Mouse (Mus musculus) CH12.LX (cell line): ENCODE data around the gene Fopnl. TPM values are rescaled to one million over a fixed set of nuclear protein-coding genes. Genes with fewer than 3 reads are reported as not detected.

Source experiments
- DNase-seq: peaks from one replicate; pipeline ENCODE4 v3.0.0-alpha.2; 2013; ENCODE audit errors: extremely low read depth
- H3K27ac ChIP-seq: 2 replicates; pipeline ENCODE4 v1.5.1; 2012; ENCODE audit warnings: low read depth, mild to moderate bottlenecking, control low read depth, moderate library complexity; ENCODE audit not compliant: insufficient read depth
- H3K27me3 ChIP-seq: replicated peaks from 2 replicates; pipeline ENCODE3; 2012; ENCODE audit warnings: inconsistent platforms
- H3K36me3 ChIP-seq, 2 experiments: replicated peaks in 1 of 2; 2 replicates each; pipeline versions ENCODE3 to v1.6.1; 2012; ENCODE audit warnings: inconsistent platforms in 1 of 2, low read length in 1 of 2, mild to moderate bottlenecking in 1 of 2, mixed read lengths in 1 of 2, moderate library complexity in 1 of 2; ENCODE audit not compliant: control insufficient read depth in 1 of 2, insufficient read depth in 1 of 2
- H3K4me1 ChIP-seq, 2 experiments: 2 replicates each; pipeline ENCODE4 v1.6.1; 2012; ENCODE audit warnings: inconsistent platforms in 1 of 2, moderate library complexity in 1 of 2; ENCODE audit not compliant: insufficient read depth in 2 of 2, control insufficient read depth in 1 of 2
- H3K4me2 ChIP-seq: 2 replicates; pipeline ENCODE4 v1.6.1; 2012; ENCODE audit warnings: low read depth, mild to moderate bottlenecking, control low read depth; ENCODE audit not compliant: poor library complexity, insufficient read depth, severe bottlenecking
- H3K4me3 ChIP-seq, 3 experiments: fragments of 150-350 bp in 1 of 3; sonication (generic) in 1 of 3; replicated peaks in 1 of 3; 2 replicates each; pipeline versions ENCODE3 to v1.5.1; 2011 to 2012; ENCODE audit warnings: low read depth in 2 of 3, low read length in 2 of 3, mild to moderate bottlenecking in 2 of 3, moderate library complexity in 2 of 3, control low read depth in 1 of 3, improper control_type of control experiment in 1 of 3, inconsistent platforms in 1 of 3, mixed read lengths in 1 of 3; ENCODE audit not compliant: poor library complexity in 1 of 3
- H3K79me2 ChIP-seq: replicated peaks from 2 replicates; pipeline ENCODE4 v1.6.1; 2012; ENCODE audit warnings: mild to moderate bottlenecking, moderate library complexity; ENCODE audit not compliant: control insufficient read depth, poor library complexity, insufficient read depth, severe bottlenecking; ENCODE audit errors: extremely low read depth
- H3K9ac ChIP-seq: 2 replicates; pipeline ENCODE4 v1.6.1; 2012; ENCODE audit warnings: low read depth, mild to moderate bottlenecking, control low read depth, moderate library complexity; ENCODE audit not compliant: insufficient read depth
- H3K9me3 ChIP-seq: replicated peaks from 2 replicates; pipeline ENCODE3; 2012; ENCODE audit warnings: low read length, inconsistent platforms, mixed read lengths
- BHLHE40 ChIP-seq: IDR thresholded peaks from 2 replicates; pipeline ENCODE4 v1.6.1; 2011; ENCODE audit warnings: mild to moderate bottlenecking, low read depth, low read length, improper control_type of control experiment
- CHD2 ChIP-seq: IDR thresholded peaks from 2 replicates; pipeline ENCODE4 v1.6.1; 2011; ENCODE audit warnings: low read length, improper control_type of control experiment
- CTCF ChIP-seq, 2 experiments: IDR thresholded peaks in 1 of 2; conservative IDR thresholded peaks in 1 of 2; 2 replicates each; pipeline ENCODE4 v1.5.1; 2011 to 2012; ENCODE audit warnings: low read depth in 2 of 2, low read length in 2 of 2, improper control_type of control experiment in 1 of 2, inconsistent platforms in 1 of 2, mild to moderate bottlenecking in 1 of 2, moderate library complexity in 1 of 2
- E2F4 ChIP-seq: IDR thresholded peaks from 2 replicates; pipeline ENCODE4 v1.6.1; 2011; ENCODE audit warnings: low read depth, low read length, improper control_type of control experiment; ENCODE audit not compliant: insufficient replicate concordance
- ELF1 ChIP-seq: IDR thresholded peaks from 2 replicates; pipeline ENCODE4 v1.6.1; 2014; ENCODE audit warnings: low read depth, mild to moderate bottlenecking, inconsistent platforms, low read length, improper control_type of control experiment
- EP300 ChIP-seq: IDR thresholded peaks from 2 replicates; pipeline ENCODE4 v1.6.1; 2011; ENCODE audit warnings: low read length, improper control_type of control experiment
- HCFC1 ChIP-seq: IDR thresholded peaks from 2 replicates; pipeline ENCODE4 v1.6.1; 2012; ENCODE audit warnings: low read depth, mild to moderate bottlenecking, inconsistent platforms, low read length, improper control_type of control experiment
- IRF4 ChIP-seq: IDR thresholded peaks from 2 replicates; pipeline ENCODE4 v1.6.1; 2014; ENCODE audit warnings: low read depth, mild to moderate bottlenecking, inconsistent platforms, low read length, improper control_type of control experiment
- MAFK ChIP-seq: IDR thresholded peaks from 2 replicates; pipeline ENCODE4 v1.6.1; 2011; ENCODE audit warnings: low read length, improper control_type of control experiment; ENCODE audit not compliant: insufficient replicate concordance
- MAZ ChIP-seq: IDR thresholded peaks from 2 replicates; pipeline ENCODE4 v1.6.1; 2012; ENCODE audit warnings: low read depth, mild to moderate bottlenecking, inconsistent platforms, low read length, improper control_type of control experiment, moderate library complexity
- MEF2A ChIP-seq: IDR thresholded peaks from 2 replicates; pipeline ENCODE4 v1.6.1; 2014; ENCODE audit warnings: low read depth, mild to moderate bottlenecking, inconsistent platforms, low read length, improper control_type of control experiment, borderline replicate concordance
- MXI1 ChIP-seq: IDR thresholded peaks from 2 replicates; pipeline ENCODE4 v1.6.1; 2011; ENCODE audit warnings: mild to moderate bottlenecking, low read depth, low read length, improper control_type of control experiment
- MYC ChIP-seq: IDR thresholded peaks from 2 replicates; pipeline ENCODE4 v1.6.1; 2011; ENCODE audit warnings: low read depth, mild to moderate bottlenecking, improper control_type of control experiment, low read length
- PAX5 ChIP-seq: IDR thresholded peaks from 2 replicates; pipeline ENCODE4 v1.6.1; 2012; ENCODE audit warnings: low read length, inconsistent platforms, mixed read lengths
- POLR2A ChIP-seq: IDR thresholded peaks from 2 replicates; pipeline ENCODE4 v1.6.1; 2011; ENCODE audit warnings: low read depth, mild to moderate bottlenecking, improper control_type of control experiment, low read length
- POLR2AphosphoS2 ChIP-seq: IDR thresholded peaks from 2 replicates; pipeline ENCODE4 v1.6.1; 2011; ENCODE audit warnings: low read depth, low read length, improper control_type of control experiment
- SIN3A ChIP-seq: IDR thresholded peaks from 2 replicates; pipeline ENCODE4 v1.6.1; 2012; ENCODE audit warnings: low read length, improper control_type of control experiment, inconsistent platforms
- TCF12 ChIP-seq: IDR thresholded peaks from 2 replicates; pipeline ENCODE4 v1.6.1; 2014; ENCODE audit warnings: low read depth, mild to moderate bottlenecking, inconsistent platforms, low read length, improper control_type of control experiment
- UBTF ChIP-seq: IDR thresholded peaks from 2 replicates; pipeline ENCODE4 v1.6.1; 2012; ENCODE audit warnings: low read depth, mild to moderate bottlenecking, inconsistent platforms, low read length, improper control_type of control experiment, moderate library complexity
- USF2 ChIP-seq: conservative IDR thresholded peaks from 2 replicates; pipeline ENCODE4 v1.6.1; 2011; ENCODE audit warnings: low read depth, low read length, improper control_type of control experiment
- ZC3H11A ChIP-seq: IDR thresholded peaks from 2 replicates; pipeline ENCODE4 v1.6.1; 2012; ENCODE audit warnings: low read depth, mild to moderate bottlenecking, inconsistent platforms, low read length, improper control_type of control experiment
- ZKSCAN1 ChIP-seq: IDR thresholded peaks from 2 replicates; pipeline ENCODE4 v1.6.1; 2012; ENCODE audit warnings: low read depth, inconsistent platforms, low read length, improper control_type of control experiment, borderline replicate concordance
- ZMIZ1 ChIP-seq: IDR thresholded peaks from 2 replicates; pipeline ENCODE4 v1.6.1; 2012; ENCODE audit warnings: low read depth, mild to moderate bottlenecking, inconsistent platforms, low read length, improper control_type of control experiment
- ZNF384 ChIP-seq: IDR thresholded peaks from 2 replicates; pipeline ENCODE4 v1.6.1; 2012; ENCODE audit warnings: low read depth, low read length, improper control_type of control experiment, inconsistent platforms
- dilution Hi-C: fragments of 300-500 bp; cut with MboI; formaldehyde crosslinking; loops from 2 replicates; pipeline ENCODE4 v1.14.3; 2020; ENCODE audit warnings: low sequenced_read_pairs; ENCODE audit not compliant: extremely low pct_unique_long_range_greater_than_20kb, extremely low pct_ligation_motif_present
- in situ Hi-C: fragments of 300-500 bp; cut with MboI; formaldehyde crosslinking; loops from 3 replicates; pipeline ENCODE4 v1.14.3; 2019; ENCODE audit warnings: low sequenced_read_pairs, low pct_ligation_motif_present, low pct_unique_long_range_greater_than_20kb, mixed read lengths
- polyA plus RNA-seq: library from polyadenylated mRNA; unstranded; fragments of >175 nt; gene quantifications from 2 replicates; pipeline ENCODE4 v1.2.1, GENCODE M21; 2012; ENCODE audit warnings: low read depth; ENCODE audit not compliant: insufficient read length
- total RNA-seq, 2 experiments: library from RNA; depleted of rRNA; stranded (reverse); fragments of 300-350 nt in 1 of 2; fragments of >200 nt in 1 of 2; gene quantifications; 2 replicates each; pipeline ENCODE4 v1.2.3; 2012 to 2014

Fopnl gene
- total and polyA plus RNA-seq, 3 experiments, result 32.8 to 153 (median 56.8) TPM

DNA sequence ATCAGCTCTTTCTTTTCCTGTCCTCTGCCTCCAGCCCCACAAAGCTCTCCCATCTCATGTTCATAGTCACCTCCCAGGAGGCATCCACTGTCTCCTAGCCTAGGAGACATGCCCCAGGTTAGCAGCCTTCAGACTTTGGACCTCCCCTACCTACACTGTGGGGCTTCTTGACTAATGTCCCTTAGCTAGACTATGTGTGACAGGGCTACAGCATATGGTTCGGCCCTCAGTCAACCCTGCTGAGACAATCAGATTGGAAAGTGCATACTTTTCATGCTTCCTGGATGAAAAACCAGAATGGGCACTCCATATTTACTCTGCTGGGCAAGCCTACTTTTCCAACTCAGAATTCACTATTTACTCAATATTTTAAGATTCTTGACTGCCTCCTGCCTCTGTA, 54.8 kb downstream of the Fopnl start:
- Histone ChIP-seq H3K27me3 (no peaks in the 10 kb centered on the region), H3K4me3 (no peak overlapping the region), H3K36me3 (no peaks in the 10 kb centered on the region), H3K27ac (no peak overlapping the region), H3K79me2 (no peaks in the 10 kb centered on the region), H3K4me2 (no peak overlapping the region), H3K9me3 (no peaks in the 10 kb centered on the region), H3K9ac (no peak overlapping the region), H3K4me1 (peaks cover 3 to 13% of the 10 kb centered on the region in 2 experiments; a peak in 3 of 4 replicates)
- TF ChIP-seq BHLHE40 (no peak), EP300 (no peak), MAZ (no peak), MXI1 (no peak), ZKSCAN1 (no peak), ZMIZ1 (no peak), POLR2AphosphoS2 (no peak), ZC3H11A (no peak), USF2 (no peak), ELF1 (no peak), E2F4 (no peak), MAFK (no peak), ZNF384 (no peak), TCF12 (no peak), MEF2A (no peak), CTCF (conservative IDR thresholded peaks at IDR 0.05 in 1 of 2, IDR thresholded peaks at IDR 0.05 in 1 of 2; ENCODE audit: low read depth in 2 of 2, low read length in 2 of 2) (no peak), SIN3A (no peak), IRF4 (no peak), POLR2A (no peak), PAX5 (no peak)
- dilution Hi-C loops (no loop called here), in situ Hi-C loops (no loop called here)
- no peak for DNase-seq

DNA sequence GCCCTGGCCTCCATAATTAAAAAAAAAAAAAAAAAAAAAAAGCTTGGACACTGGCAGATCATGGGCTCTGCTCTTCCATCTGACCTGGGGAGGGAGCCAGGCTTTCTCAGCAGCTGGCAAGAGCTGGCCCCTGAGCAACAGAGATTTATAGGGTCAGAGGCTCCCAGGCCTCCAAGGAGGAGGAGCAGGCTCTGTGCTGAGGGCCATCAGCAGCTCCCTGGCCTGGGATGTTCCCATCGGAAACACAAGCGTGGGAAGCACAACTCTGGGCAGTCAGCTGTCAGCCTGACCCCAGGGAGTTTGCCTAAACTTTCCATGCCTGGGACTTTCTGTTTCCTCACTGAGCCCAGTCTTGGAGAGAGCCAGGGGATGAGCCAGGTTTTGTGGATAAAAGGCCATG, 58.3 kb downstream of the Fopnl start:
- no peak for DNase-seq
- TF ChIP-seq MYC (no peak), MAFK (no peak), PAX5 (no peak), CHD2 (no peak), UBTF (no peak), HCFC1 (no peak)
- TF ChIP-seq, all 38 proteins: peak for 0
- no peak overlapping the region for H3K4me2 ChIP-seq
- H3K36me3 ChIP-seq, result no peaks in the 10 kb centered on the region
- H3K9me3 ChIP-seq, result no peaks in the 10 kb centered on the region
- H3K79me2 ChIP-seq, result no peaks in the 10 kb centered on the region
- in situ Hi-C loops, result no loop called here
- no peak overlapping the region for H3K27ac ChIP-seq
- no peaks in the 10 kb centered on the region for H3K27me3 ChIP-seq
- no peak overlapping the region for H3K9ac ChIP-seq
- dilution Hi-C loops, result no loop called here
- no peaks in the 10 kb centered on the region for H3K4me1 ChIP-seq
- no peak overlapping the region for H3K4me3 ChIP-seq
